Mouse (Mus musculus): ENCODE data around the gene Gm45213. TPM values are rescaled to one million over a fixed set of nuclear protein-coding genes. Genes with fewer than 3 reads are reported as not detected.

Gm45213 gene
- total RNA-seq, 2 experiments from 2014 or later: not detected

GRCm38 (mm10) chr7:66101866-66102265 is 58.5 kb downstream of the Gm45213 start:
- ATAC-seq (replicated peaks; ENCODE audit: low FRiP score, poor library complexity, severe bottlenecking): peak; percentile 40; the same call in 1 of the 2 replicates

GRCm38 (mm10) chr7:66104531-66104930 is 61.1 kb downstream of the Gm45213 start:
- no peak for ATAC-seq (replicated peaks; ENCODE audit: low FRiP score, poor library complexity, severe bottlenecking)

GRCm38 (mm10) chr7:66105771-66106170 is 62.4 kb downstream of the Gm45213 start:
- ATAC-seq (replicated peaks; ENCODE audit: low FRiP score, poor library complexity, severe bottlenecking): no peak

GRCm38 (mm10) chr7:66106581-66107056 is 63.2 kb downstream of the Gm45213 start:
- no peak for ATAC-seq (replicated peaks; ENCODE audit: low FRiP score, poor library complexity, severe bottlenecking)

- ATAC-seq (replicated peaks; ENCODE audit: low FRiP score, poor library complexity, severe bottlenecking): no peak
Observed at GRCm38 (mm10) chr7:66107206-66107605, 63.8 kb downstream of the Gm45213 start.

GRCm38 (mm10) chr7:66107930-66108329 is 64.5 kb downstream of the Gm45213 start:
- no peak for ATAC-seq (replicated peaks; ENCODE audit: low FRiP score, poor library complexity, severe bottlenecking)

GRCm38 (mm10) chr7:66108961-66109854 is 65.8 kb downstream of the Gm45213 start, which contains the start of gene Chsy1:
Gene Chsy1 (plus strand): TSS chr7:66109515.
- ATAC-seq (replicated peaks; ENCODE audit: low FRiP score, poor library complexity, severe bottlenecking): peak; percentile 47

GRCm38 (mm10) chr7:66109855-66110635 is 66.6 kb downstream of the Gm45213 start:
- peak; percentile 50 for ATAC-seq (replicated peaks; ENCODE audit: low FRiP score, poor library complexity, severe bottlenecking)

GRCm38 (mm10) chr7:66110636-66111112 is 67.3 kb downstream of the Gm45213 start:
- ATAC-seq (replicated peaks; ENCODE audit: low FRiP score, poor library complexity, severe bottlenecking): peak; percentile 47

GRCm38 (mm10) chr7:66111211-66111610 is 67.8 kb downstream of the Gm45213 start:
- no peak for ATAC-seq (replicated peaks; ENCODE audit: low FRiP score, poor library complexity, severe bottlenecking)

Other genes with a start within 250 kb of the Gm45213 start
- not detected in 2 replicates for gene Pcsk6, start 181.9 kb upstream of the Gm45213 start, total RNA-seq (2015; ENCODE audit: low replicate concordance)
- not detected in 2 replicates for gene Pcsk6, start 181.9 kb upstream of the Gm45213 start, total RNA-seq (2017; ENCODE audit: low replicate concordance)
- 21.3 and 45.3 TPM in 2 replicates for gene Snrpa1, start 15.4 kb downstream of the Gm45213 start, total RNA-seq (2015; ENCODE audit: low replicate concordance)
- gene Snrpa1, start 15.4 kb downstream of the Gm45213 start, total RNA-seq (2017; ENCODE audit: low replicate concordance): 16.9 and 45.1 TPM in 2 replicates
- 22.6 and 27.0 TPM in 2 replicates for gene Selenos, start 36.0 kb downstream of the Gm45213 start, total RNA-seq (2015; ENCODE audit: low replicate concordance)
- gene Selenos, start 36.0 kb downstream of the Gm45213 start, total RNA-seq (2017; ENCODE audit: low replicate concordance): 17.5 and 18.9 TPM in 2 replicates
- 7.6 and 10.1 TPM in 2 replicates for gene Chsy1, start 65.9 kb downstream of the Gm45213 start, total RNA-seq (2015; ENCODE audit: low replicate concordance)
- gene Chsy1, start 65.9 kb downstream of the Gm45213 start, total RNA-seq (2017; ENCODE audit: low replicate concordance): 9.9 and 15.3 TPM in 2 replicates

Measured in erythroid progenitor cell, adult 5-6 weeks (primary cell).